Mouse (Mus musculus) adrenal gland, postnatal 4 days (tissue): ENCODE results near the gene Znrd1as. TPM values are rescaled to one million over a fixed set of nuclear protein-coding genes. Genes with fewer than 3 reads are reported as not detected.

ENCODE experiments used
- DNase-seq, 2 experiments: peaks; one replicate each; pipeline ENCODE4 v3.0.0; 2021 to 2022; ENCODE audit warnings: low spot score in 2 of 2, mixed read lengths in 2 of 2
- long read RNA-seq, 2 experiments: library from polyadenylated mRNA; stranded (forward); transcript quantifications; one replicate each; pipeline ENCODE4 v2.0.0; 2021
- total RNA-seq, 2 experiments: library from RNA; stranded (reverse); gene quantifications; 2 replicates each; pipeline ENCODE4 v1.2.3; 2021

The Znrd1as gene
- total RNA-seq, result 1 to 10 TPM; 7.4 to 7.8 TPM
- long read RNA-seq, experiment 1, partial matches to known transcripts, result 0 of 4 reads
- long read RNA-seq, experiment 1, other reads (novel, unspliced or antisense), result 2 of 4 reads
- long read RNA-seq, experiment 2, partial matches to known transcripts, result 0 of 5 reads
- long read RNA-seq, experiment 2, other reads (novel, unspliced or antisense), result 1 of 5 reads

GRCm38 (mm10) chr17:36957999-36958743 lies at the start of gene Znrd1as, which contains the start of gene Znrd1:
Gene Znrd1as, plus strand, starts transcription at chr17:36958592.
Gene Znrd1, minus strand, starts transcription at chr17:36958559.
- DNase-seq, result peak; percentile 80 to 87

- DNase-seq, result no peak
Measured at GRCm38 (mm10) chr17:36909802-36910201, 48.6 kb upstream of the Znrd1as start.

- DNase-seq, result no peak
Measured at GRCm38 (mm10) chr17:36912031-36912430, 46.4 kb upstream of the Znrd1as start.

GRCm38 (mm10) chr17:36914108-36914507 lies 44.3 kb upstream of the Znrd1as start:
- DNase-seq, result peak; percentile 39 to 50

- DNase-seq, result peak; percentile 16 to 25
Measured at GRCm38 (mm10) chr17:36915076-36915475, 43.3 kb upstream of the Znrd1as start.

GRCm38 (mm10) chr17:36920239-36920638 lies 38.2 kb upstream of the Znrd1as start:
- peak in 1 of 2 experiments; percentile 21 for DNase-seq

GRCm38 (mm10) chr17:36922715-36923114 lies 35.7 kb upstream of the Znrd1as start:
- no peak for DNase-seq

GRCm38 (mm10) chr17:36923491-36923890 lies 34.9 kb upstream of the Znrd1as start:
- DNase-seq, result no peak

GRCm38 (mm10) chr17:36927496-36928120 lies 30.8 kb upstream of the Znrd1as start:
- no peak for DNase-seq

GRCm38 (mm10) chr17:36929236-36929932 lies 29.0 kb upstream of the Znrd1as start:
- no peak for DNase-seq

GRCm38 (mm10) chr17:36930233-36930632 lies 28.2 kb upstream of the Znrd1as start:
- no peak for DNase-seq

- DNase-seq, result no peak
Measured at GRCm38 (mm10) chr17:36931130-36931529, 27.3 kb upstream of the Znrd1as start.

- no peak for DNase-seq
Measured at GRCm38 (mm10) chr17:36931806-36932205, 26.6 kb upstream of the Znrd1as start.

- no peak for DNase-seq
Measured at GRCm38 (mm10) chr17:36938056-36938455, 20.3 kb upstream of the Znrd1as start.

- DNase-seq, result no peak
Measured at GRCm38 (mm10) chr17:36942391-36942790, 16.0 kb upstream of the Znrd1as start.

- DNase-seq, result no peak
Measured at GRCm38 (mm10) chr17:36942791-36943471, 15.5 kb upstream of the Znrd1as start, which contains the start of gene Rnf39. Gene Rnf39, plus strand, starts transcription at chr17:36942918.

- no peak for DNase-seq
Measured at GRCm38 (mm10) chr17:36943691-36944090, 14.7 kb upstream of the Znrd1as start.

GRCm38 (mm10) chr17:36944121-36944775 lies 14.1 kb upstream of the Znrd1as start:
- DNase-seq, result no peak

GRCm38 (mm10) chr17:36947051-36947819 lies 11.2 kb upstream of the Znrd1as start:
- DNase-seq, result no peak

- DNase-seq, result no peak
Measured at GRCm38 (mm10) chr17:36948286-36948685, 10.1 kb upstream of the Znrd1as start.
